Mouse (Mus musculus) intestine, embryonic 16.5 days (tissue): ENCODE data around the gene Cars. TPM values are rescaled to one million over a fixed set of nuclear protein-coding genes. Genes with fewer than 3 reads are reported as not detected.

ENCODE experiments used
- ATAC-seq: fragments of 200-750 bp; cut with Nextera tagmentation; 2 replicates; pipeline ENCODE4 v1.8.0; 2017; ENCODE audit warnings: moderate TSS enrichment, moderate library complexity
- H3K27ac ChIP-seq: fragments of 300-500 bp; sonication (generic); 2 replicates; pipeline ENCODE4 v1.5.1; 2014; ENCODE audit warnings: mild to moderate bottlenecking, low read length
- H3K27me3 ChIP-seq: fragments of 300-500 bp; sonication (generic); replicated peaks from 2 replicates; pipeline ENCODE4 v1.6.1; 2014; ENCODE audit warnings: low read length, control low read depth, mixed read lengths; ENCODE audit not compliant: control insufficient read depth, insufficient read depth
- H3K36me3 ChIP-seq: fragments of 300-500 bp; sonication (generic); 2 replicates; pipeline ENCODE4 v1.6.1; 2014; ENCODE audit warnings: low read length, control low read depth; ENCODE audit not compliant: control insufficient read depth, insufficient read depth
- H3K4me1 ChIP-seq: fragments of 300-500 bp; sonication (generic); 2 replicates; pipeline ENCODE4 v1.6.1; 2014; ENCODE audit warnings: low read length, control low read depth, mixed read lengths; ENCODE audit not compliant: control insufficient read depth, insufficient read depth
- H3K4me2 ChIP-seq: fragments of 300-500 bp; sonication (generic); 2 replicates; pipeline ENCODE4 v1.6.1; 2014; ENCODE audit warnings: low read depth, low read length, control low read depth
- H3K4me3 ChIP-seq: fragments of 300-500 bp; sonication (generic); 2 replicates; pipeline ENCODE4 v1.5.1; 2014; ENCODE audit warnings: mild to moderate bottlenecking, low read length
- H3K9ac ChIP-seq: fragments of 300-500 bp; sonication (generic); 2 replicates; pipeline ENCODE4 v1.6.1; 2014; ENCODE audit warnings: low read depth, low read length
- H3K9me3 ChIP-seq: fragments of 300-500 bp; sonication (generic); 2 replicates; pipeline ENCODE4 v1.6.1; 2016; ENCODE audit warnings: low read length, control low read depth; ENCODE audit not compliant: control insufficient read depth
- whole genome bisulfite sequencing: fragments of 180-500 bp; shearing (Covaris S2); extraction: QIAGEN DNeasy Blood & Tissue Kit; methylation state at CpG from one replicate; pipeline ENCODE4 v1.1.7; 2014; 5-methylcytosine and 5-hydroxymethylcytosine counted together
- polyA plus RNA-seq: library from polyadenylated mRNA; unstranded; fragments of >200 nt; fragmentation: Nextera tagmentation; extraction: Ambion mirVana; gene quantifications from 2 replicates; pipeline ENCODE4 v1.2.1, GENCODE M21; 2015

Gene Cars
- polyA plus RNA-seq, 1 experiment from 2014 or later, result 62.8 TPM

- H3K9ac ChIP-seq, result no peak overlapping the region
- H3K9me3 ChIP-seq, result no peaks in the 10 kb centered on the region
- no peaks in the 10 kb centered on the region; the same call in 1 of the 2 replicates for H3K36me3 ChIP-seq
- no peaks in the 10 kb centered on the region for H3K27me3 ChIP-seq
- H3K4me3 ChIP-seq, result no peak overlapping the region
- WGBS, result 38% methylated on average over 5 of the region's 5 CpGs
- peak; percentile 66 for ATAC-seq
- H3K4me1 ChIP-seq, result peaks cover 23% of the 10 kb centered on the region
- no peak overlapping the region for H3K27ac ChIP-seq
- H3K4me2 ChIP-seq, result no peak overlapping the region
These were observed 5.0 kb downstream of the Cars start for GRCm38 (mm10) chr7:143594865-143595264.

- H3K9me3 ChIP-seq, result no peaks in the 10 kb centered on the region
- H3K9ac ChIP-seq, result no peak overlapping the region
- H3K4me1 ChIP-seq, result peaks cover 11% of the 10 kb centered on the region
- no peak overlapping the region for H3K27ac ChIP-seq
- H3K4me3 ChIP-seq, result no peak overlapping the region
- H3K27me3 ChIP-seq, result no peaks in the 10 kb centered on the region
- H3K36me3 ChIP-seq, result peaks cover 12% of the 10 kb centered on the region; the same call in 1 of the 2 replicates
- WGBS, result 95% methylated on average over 10 of the region's 10 CpGs
- H3K4me2 ChIP-seq, result no peak overlapping the region
- no peak for ATAC-seq
These were observed 7.6 kb downstream of the Cars start for GRCm38 (mm10) chr7:143592255-143592654.

- no peak overlapping the region for H3K4me2 ChIP-seq
- H3K27me3 ChIP-seq, result no peaks in the 10 kb centered on the region
- peaks cover 25% of the 10 kb centered on the region for H3K36me3 ChIP-seq
- H3K9ac ChIP-seq, result no peak overlapping the region
- WGBS, result 88% methylated on average over 4 of the region's 4 CpGs
- H3K4me1 ChIP-seq, result no peaks in the 10 kb centered on the region
- no peaks in the 10 kb centered on the region for H3K9me3 ChIP-seq
- H3K4me3 ChIP-seq, result no peak overlapping the region
- ATAC-seq, result no peak
- no peak overlapping the region for H3K27ac ChIP-seq
These were observed 11.9 kb downstream of the Cars start for GRCm38 (mm10) chr7:143588006-143588405.

- ATAC-seq, result no peak
- no peaks in the 10 kb centered on the region for H3K4me1 ChIP-seq
- H3K27ac ChIP-seq, result no peak overlapping the region
- H3K4me3 ChIP-seq, result no peak overlapping the region
- peaks cover 25% of the 10 kb centered on the region for H3K36me3 ChIP-seq
- no peak overlapping the region for H3K9ac ChIP-seq
- H3K4me2 ChIP-seq, result no peak overlapping the region
- 85% methylated on average over 5 of the region's 5 CpGs for WGBS
- no peaks in the 10 kb centered on the region for H3K27me3 ChIP-seq
- H3K9me3 ChIP-seq, result no peaks in the 10 kb centered on the region
These were observed 12.3 kb downstream of the Cars start for GRCm38 (mm10) chr7:143587586-143587985.

- Histone ChIP-seq H3K27me3 (no peaks in the 10 kb centered on the region), H3K4me1 (no peaks in the 10 kb centered on the region), H3K27ac (no peak overlapping the region), H3K36me3 (peaks cover 27% of the 10 kb centered on the region), H3K9ac (no peak overlapping the region), H3K4me2 (no peak overlapping the region), H3K9me3 (no peaks in the 10 kb centered on the region), H3K4me3 (no peak overlapping the region)
- 35% methylated on average over 3 of the region's 3 CpGs for WGBS
- peak; percentile 56; the same call in 1 of the 2 replicates for ATAC-seq
These were observed 15.9 kb downstream of the Cars start for GRCm38 (mm10) chr7:143583956-143584355.

- no peaks in the 10 kb centered on the region for H3K9me3 ChIP-seq
- H3K4me2 ChIP-seq, result no peak overlapping the region
- peaks cover 20% of the 10 kb centered on the region for H3K36me3 ChIP-seq
- WGBS, result 91% methylated on average over 5 of the region's 5 CpGs
- H3K27me3 ChIP-seq, result no peaks in the 10 kb centered on the region
- H3K9ac ChIP-seq, result no peak overlapping the region
- H3K27ac ChIP-seq, result no peak overlapping the region
- H3K4me1 ChIP-seq, result no peaks in the 10 kb centered on the region
- no peak for ATAC-seq
- no peak overlapping the region for H3K4me3 ChIP-seq
These were observed 16.9 kb downstream of the Cars start for GRCm38 (mm10) chr7:143583025-143583424.

- Histone ChIP-seq H3K9me3 (no peaks in the 10 kb centered on the region), H3K27me3 (no peaks in the 10 kb centered on the region), H3K27ac (no peak overlapping the region), H3K4me3 (no peak overlapping the region), H3K4me1 (no peaks in the 10 kb centered on the region), H3K9ac (no peak overlapping the region), H3K4me2 (no peak overlapping the region), H3K36me3 (peaks cover 28% of the 10 kb centered on the region)
- WGBS, result 94% methylated on average over 11 of the region's 11 CpGs
- ATAC-seq, result no peak
These were observed 24.1 kb downstream of the Cars start for GRCm38 (mm10) chr7:143575751-143576150.

- no peak overlapping the region for H3K4me3 ChIP-seq
- no peak overlapping the region for H3K9ac ChIP-seq
- H3K27me3 ChIP-seq, result no peaks in the 10 kb centered on the region
- H3K4me2 ChIP-seq, result no peak overlapping the region
- H3K27ac ChIP-seq, result no peak overlapping the region
- H3K9me3 ChIP-seq, result no peaks in the 10 kb centered on the region
- H3K36me3 ChIP-seq, result peaks cover 16% of the 10 kb centered on the region
- no peaks in the 10 kb centered on the region for H3K4me1 ChIP-seq
- peak; percentile 23; the same call in 1 of the 2 replicates for ATAC-seq
- 85% methylated on average over 3 of the region's 3 CpGs for WGBS
These were observed 34.2 kb downstream of the Cars start for GRCm38 (mm10) chr7:143565648-143566039.

- H3K4me2 ChIP-seq, result no peak overlapping the region
- no peak overlapping the region for H3K4me3 ChIP-seq
- no peak for ATAC-seq
- H3K27ac ChIP-seq, result no peak overlapping the region
- H3K9me3 ChIP-seq, result no peaks in the 10 kb centered on the region
- WGBS, result 91% methylated on average over 6 of the region's 6 CpGs
- no peak overlapping the region for H3K9ac ChIP-seq
- H3K27me3 ChIP-seq, result no peaks in the 10 kb centered on the region
- H3K36me3 ChIP-seq, result peaks cover 16% of the 10 kb centered on the region; the same call in 1 of the 2 replicates
- no peaks in the 10 kb centered on the region for H3K4me1 ChIP-seq
These were observed 34.8 kb downstream of the Cars start for GRCm38 (mm10) chr7:143565015-143565647.

GRCm38 (mm10) chr7:143563787-143564186 is 36.1 kb downstream of the Cars start:
- Histone ChIP-seq H3K4me2 (no peak overlapping the region), H3K9ac (no peak overlapping the region), H3K4me3 (no peak overlapping the region), H3K27me3 (no peaks in the 10 kb centered on the region), H3K36me3 (peaks cover 10% of the 10 kb centered on the region; the same call in 1 of the 2 replicates), H3K4me1 (no peaks in the 10 kb centered on the region), H3K9me3 (no peaks in the 10 kb centered on the region), H3K27ac (no peak overlapping the region)
- 88% methylated on average over 5 of the region's 5 CpGs for WGBS
- ATAC-seq, result no peak
